Mouse (Mus musculus) 3T3-L1 (cell line): ENCODE results near the gene Kcnk2.
"Not testable (repeated sequence)": the region's sequence is repeated elsewhere in the genome, so short reads cannot be mapped to it uniquely, and the experiment has no call there.

Experiments used
- DNase-seq: peaks from one replicate; pipeline ENCODE4 v3.0.0-alpha.2; 2015; ENCODE audit warnings: low read depth, low spot score

The Kcnk2 gene

GRCm38 (mm10) chr1:189343301-189344251 is 58.5 kb downstream of the Kcnk2 start:
- no peak for DNase-seq

- no peak for DNase-seq
Measured at GRCm38 (mm10) chr1:189342416-189343104, 59.5 kb downstream of the Kcnk2 start.

- no peak for DNase-seq
Measured at GRCm38 (mm10) chr1:189341381-189341917, 60.6 kb downstream of the Kcnk2 start.

GRCm38 (mm10) chr1:189315896-189316295 is 86.2 kb downstream of the Kcnk2 start:
- DNase-seq = peak; percentile 4

GRCm38 (mm10) chr1:189314495-189314894 is 87.6 kb downstream of the Kcnk2 start:
- no peak for DNase-seq

- DNase-seq = no peak
Measured at GRCm38 (mm10) chr1:189313750-189314149, 88.3 kb downstream of the Kcnk2 start.

GRCm38 (mm10) chr1:189310145-189310544 is 91.9 kb downstream of the Kcnk2 start:
- DNase-seq = no peak

- DNase-seq = no peak
Measured at GRCm38 (mm10) chr1:189304988-189305522, 97.0 kb downstream of the Kcnk2 start.

- DNase-seq = no peak
Measured at GRCm38 (mm10) chr1:189303001-189303400, 99.1 kb downstream of the Kcnk2 start.

GRCm38 (mm10) chr1:189293679-189294406 is 108.2 kb downstream of the Kcnk2 start:
- DNase-seq = no peak

- DNase-seq = no peak
Measured at GRCm38 (mm10) chr1:189290885-189291284, 111.2 kb downstream of the Kcnk2 start.

- DNase-seq = no peak
Measured at GRCm38 (mm10) chr1:189288948-189289347, 113.1 kb downstream of the Kcnk2 start.

GRCm38 (mm10) chr1:189272281-189272680 is 129.8 kb downstream of the Kcnk2 start:
- DNase-seq = no peak

GRCm38 (mm10) chr1:189253631-189254030 is 148.4 kb downstream of the Kcnk2 start:
- DNase-seq = no peak

- DNase-seq = peak; percentile 23
Measured at GRCm38 (mm10) chr1:189253207-189253606, 148.9 kb downstream of the Kcnk2 start.

GRCm38 (mm10) chr1:189243206-189243605 is 158.9 kb downstream of the Kcnk2 start:
- DNase-seq = not testable (repeated sequence)

GRCm38 (mm10) chr1:189235261-189235660 is 166.8 kb downstream of the Kcnk2 start:
- no peak for DNase-seq

- DNase-seq = peak; percentile 65
Measured at GRCm38 (mm10) chr1:189232829-189233228, 169.2 kb downstream of the Kcnk2 start.

GRCm38 (mm10) chr1:189228222-189229084 is 173.6 kb downstream of the Kcnk2 start:
- no peak for DNase-seq

GRCm38 (mm10) chr1:189227479-189227878 is 174.6 kb downstream of the Kcnk2 start:
- DNase-seq = peak; percentile 27
